21 mouse cellular contexts compared by ENCODE assay signal in the genomic region with DNA sequence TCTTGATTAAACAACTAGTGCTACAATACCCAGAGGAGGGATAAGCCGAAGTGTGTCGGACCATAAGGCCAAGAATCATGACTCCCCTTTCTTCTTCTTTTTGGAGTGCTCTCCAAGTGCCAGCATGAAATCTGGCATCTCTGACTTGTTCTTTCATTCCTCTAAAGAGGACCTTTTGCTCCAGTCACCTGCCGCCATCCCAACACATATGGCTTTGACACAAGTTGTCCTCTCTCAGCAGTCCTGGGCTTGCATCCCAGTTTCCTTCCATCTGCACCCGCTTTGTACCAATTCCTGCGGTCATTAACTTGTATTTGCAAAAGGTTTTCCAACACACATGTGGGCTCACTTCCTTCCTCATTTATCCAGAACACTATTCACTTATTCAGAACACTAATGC.
A peak's percentile ranks its signal among the peaks of the same experiment; 100 is the strongest.
DNase-seq lines count a peak whose midpoint lies in the region; ATAC-seq and TF ChIP-seq lines count a peak whose summit lies in the region.
"Had no signal": no experiment of that assay in that cellular context is flagged by ENCODE, and none has a peak within 500 bp of the region (broad histone marks: within the 10 kb centered on the region; RNA-seq: fewer than 3 reads in every experiment).

No protein-coding gene starts in this region.

- no peaks in the 10 kb centered on the region for H3K36me3 ChIP-seq in hindbrain, postnatal 0 days (ENCODE audit: insufficient read depth, low read length)
- no peaks in the 10 kb centered on the region for H3K36me3 ChIP-seq in hindbrain, embryonic 11.5 days (ENCODE audit: control insufficient read depth, insufficient read depth, low read length)
- no peaks in the 10 kb centered on the region for H3K36me3 ChIP-seq in midbrain, postnatal 0 days (ENCODE audit: insufficient read depth, low read length)
- no peaks in the 10 kb centered on the region for H3K36me3 ChIP-seq in midbrain, embryonic 10.5 days
- H3K36me3 ChIP-seq: embryonic facial prominence, embryonic 10.5 days; G1E; heart, embryonic 12.5 days; hindbrain, embryonic 10.5 days; intestine, embryonic 15.5 days had no signal

- no peak for TF ChIP-seq CTCF in hindbrain, postnatal 0 days (IDR thresholded peaks at IDR 0.05; ENCODE audit: low read depth)
- TF ChIP-seq CTCF in midbrain, postnatal 0 days (IDR thresholded peaks at IDR 0.05), result no peak

- H3K4me2 ChIP-seq in hindbrain, postnatal 0 days (ENCODE audit: low read depth, low read length), result no peak overlapping the region
- no peak overlapping the region for H3K4me2 ChIP-seq in hindbrain, embryonic 11.5 days (replicated peaks; ENCODE audit: low read depth, low read length)
- H3K4me2 ChIP-seq in midbrain, postnatal 0 days (ENCODE audit: low read depth, low read length, poor library complexity, severe bottlenecking), result no peak overlapping the region
- H3K4me2 ChIP-seq: forebrain, embryonic 13.5 days; heart, embryonic 12.5 days; intestine, embryonic 15.5 days had no signal

- H3K4me3 ChIP-seq in hindbrain, postnatal 0 days (ENCODE audit: low read length), result no peak overlapping the region
- H3K4me3 ChIP-seq in hindbrain, embryonic 11.5 days (ENCODE audit: low read depth, low read length), result no peak overlapping the region
- no peak overlapping the region for H3K4me3 ChIP-seq in midbrain, postnatal 0 days (ENCODE audit: low read depth, low read length)
- H3K4me3 ChIP-seq in midbrain, embryonic 10.5 days, result no peak overlapping the region
- H3K4me3 ChIP-seq: embryonic facial prominence, embryonic 10.5 days; forebrain, embryonic 13.5 days; gastrocnemius, adult 2 months; heart, embryonic 12.5 days; hindbrain, embryonic 10.5 days; intestine, embryonic 15.5 days had no signal

- 51% methylated on average over 5 of the region's 5 CpGs for WGBS in hindbrain, postnatal 0 days
- 85% methylated on average over 5 of the region's 5 CpGs for WGBS in hindbrain, embryonic 11.5 days
- WGBS in midbrain, postnatal 0 days, result 89% methylated on average over 5 of the region's 5 CpGs
- WGBS in midbrain, embryonic 10.5 days, result 89% methylated on average over 5 of the region's 5 CpGs

- no peaks in the 10 kb centered on the region for H3K27me3 ChIP-seq in hindbrain, postnatal 0 days (ENCODE audit: insufficient read depth, low read length)
- no peaks in the 10 kb centered on the region for H3K27me3 ChIP-seq in hindbrain, embryonic 11.5 days (ENCODE audit: control insufficient read depth, insufficient read depth, low read length)
- H3K27me3 ChIP-seq in midbrain, postnatal 0 days (ENCODE audit: insufficient read depth, low read length), result no peaks in the 10 kb centered on the region
- H3K27me3 ChIP-seq in midbrain, embryonic 10.5 days (ENCODE audit: low read depth, poor library complexity, severe bottlenecking), result no peaks in the 10 kb centered on the region
- H3K27me3 ChIP-seq: forebrain, embryonic 13.5 days; heart, embryonic 12.5 days; intestine, embryonic 15.5 days had no signal

- no peak for ATAC-seq in cerebellum, adult (ENCODE audit: insufficient number of reproducible peaks, low FRiP score, low TSS enrichment)
- 0 out of 2 replicates have a peak, but pooled peaks have one; percentile 29 for ATAC-seq in hindbrain, postnatal 0 days
- ATAC-seq in hindbrain, embryonic 11.5 days (ENCODE audit: low FRiP score), result no peak
- ATAC-seq in midbrain, postnatal 0 days (ENCODE audit: low FRiP score), result no peak
- ATAC-seq: CD4-positive, CD25-positive, alpha-beta regulatory T cell, adult 4 months; forebrain, embryonic 13.5 days; forebrain, postnatal 0 days; intestine, embryonic 15.5 days had no signal

- no peak overlapping the region for H3K27ac ChIP-seq in hindbrain, postnatal 0 days
- no peak overlapping the region for H3K27ac ChIP-seq in hindbrain, embryonic 11.5 days (ENCODE audit: low read depth, low read length)
- H3K27ac ChIP-seq in midbrain, postnatal 0 days (ENCODE audit: low read depth, low read length), result no peak overlapping the region
- H3K27ac ChIP-seq in midbrain, embryonic 10.5 days (replicated peaks), result no peak overlapping the region
- H3K27ac ChIP-seq: embryonic facial prominence, embryonic 10.5 days; forebrain, embryonic 13.5 days; gastrocnemius, adult 2 months; hindbrain, embryonic 10.5 days; intestine, embryonic 15.5 days had no signal

- no peaks in the 10 kb centered on the region for H3K4me1 ChIP-seq in hindbrain, postnatal 0 days (ENCODE audit: insufficient read depth, low read length)
- no peaks in the 10 kb centered on the region for H3K4me1 ChIP-seq in hindbrain, embryonic 11.5 days (replicated peaks; ENCODE audit: control insufficient read depth, insufficient read depth, low read length)
- H3K4me1 ChIP-seq in midbrain, postnatal 0 days (ENCODE audit: insufficient read depth, low read length), result no peaks in the 10 kb centered on the region
- H3K4me1 ChIP-seq in midbrain, embryonic 10.5 days, result no peaks in the 10 kb centered on the region
- H3K4me1 ChIP-seq: embryonic facial prominence, embryonic 10.5 days; heart, embryonic 12.5 days; hindbrain, embryonic 10.5 days; intestine, embryonic 15.5 days had no signal

- no peaks in the 10 kb centered on the region for H3K9me3 ChIP-seq in hindbrain, postnatal 0 days (ENCODE audit: low read length)
- H3K9me3 ChIP-seq in hindbrain, embryonic 11.5 days (ENCODE audit: control insufficient read depth, low read length), result no peaks in the 10 kb centered on the region
- H3K9me3 ChIP-seq in midbrain, postnatal 0 days (ENCODE audit: low read length), result no peaks in the 10 kb centered on the region
- H3K9me3 ChIP-seq in midbrain, embryonic 10.5 days (replicated peaks), result no peaks in the 10 kb centered on the region
- H3K9me3 ChIP-seq: embryonic facial prominence, embryonic 10.5 days; forebrain, embryonic 13.5 days; heart, embryonic 12.5 days; hindbrain, embryonic 10.5 days; intestine, embryonic 15.5 days had no signal

- no peak overlapping the region for H3K9ac ChIP-seq in hindbrain, postnatal 0 days (replicated peaks; ENCODE audit: low read length)
- no peak overlapping the region for H3K9ac ChIP-seq in hindbrain, embryonic 11.5 days (ENCODE audit: low read depth, low read length)
- no peak overlapping the region for H3K9ac ChIP-seq in midbrain, postnatal 0 days (replicated peaks; ENCODE audit: low read length, poor library complexity, severe bottlenecking)
- H3K9ac ChIP-seq: forebrain, embryonic 13.5 days; forebrain, postnatal 0 days; heart, embryonic 12.5 days; intestine, embryonic 15.5 days had no signal

- DNase-seq in cerebellum, adult 11-12 months, result peak; percentile 4
- DNase-seq in hindbrain, postnatal 0 days (ENCODE audit: low spot score), result peak; percentile 62
- DNase-seq in hindbrain, embryonic 11.5 days (ENCODE audit: low spot score), result no peak
- DNase-seq in midbrain, postnatal 0 days (ENCODE audit: low spot score), result peak; percentile 53
- DNase-seq in midbrain, embryonic 10.5 days (ENCODE audit: low spot score), result no peak
- no peak for DNase-seq in frontal cortex, adult 2 months (ENCODE audit: extremely low spot score in 1 of 2, low spot score in 1 of 2)
- DNase-seq in lung, postnatal 4 days, result no peak
- DNase-seq: adrenal gland, adult 8-10 months; adrenal gland, postnatal 36 days; B cell, adult 2 months; forebrain, postnatal 0 days; gastrocnemius, adult 2 months; gastrocnemius, postnatal 25 days had no signal

Comparison
In these comparisons a context has a peak if more than half of its experiments do, and no peak if none do; other contexts are left out.
1. DNase-seq: peak in cerebellum, adult 11-12 months (single experiment), hindbrain, postnatal 0 days (single experiment) and midbrain, postnatal 0 days (single experiment); none in hindbrain, embryonic 11.5 days (single experiment), midbrain, embryonic 10.5 days (single experiment), frontal cortex, adult 2 months (0 of 2) and lung, postnatal 4 days (0 of 2).